In the genomic region with DNA sequence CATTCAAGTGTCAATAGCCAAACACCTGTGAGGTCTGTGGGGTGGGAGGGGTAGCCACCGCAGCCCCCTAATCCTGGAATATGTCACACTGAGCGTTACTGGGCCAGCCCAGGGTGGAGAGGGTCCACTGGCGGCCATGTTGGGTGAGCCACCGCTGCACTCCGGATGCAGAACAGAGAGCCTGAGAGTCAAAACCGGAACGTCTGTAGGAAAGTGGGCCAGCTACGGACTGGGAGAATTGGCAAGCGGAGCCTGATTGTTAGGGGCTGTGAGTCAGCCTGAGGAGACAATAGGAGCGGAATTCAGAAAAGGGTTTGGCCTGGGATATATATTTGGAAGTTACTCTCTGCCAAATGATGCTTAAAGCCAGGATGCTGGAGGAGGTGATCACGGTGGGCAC, we compare ENCODE assay signal across 17 mouse cellular contexts. TPM values are rescaled to one million over a fixed set of nuclear protein-coding genes. Genes with fewer than 3 reads are reported as not detected.
A peak's percentile ranks its signal among the peaks of the same experiment; 100 is the strongest.
DNase-seq lines count a peak whose midpoint lies in the region; ATAC-seq and TF ChIP-seq lines count a peak whose summit lies in the region.
"Had no signal": no experiment of that assay in that cellular context is flagged by ENCODE, and none has a peak within 500 bp of the region (broad histone marks: within the 10 kb centered on the region; RNA-seq: fewer than 3 reads in every experiment).

No protein-coding gene starts in this region.

- H3K9ac ChIP-seq in heart, embryonic 11.5 days (ENCODE audit: low read depth, low read length), result no peak overlapping the region
- H3K9ac ChIP-seq in heart, postnatal 0 days (replicated peaks; ENCODE audit: low read depth, low read length), result no peak overlapping the region
- no peak overlapping the region for H3K9ac ChIP-seq in forebrain, embryonic 11.5 days (ENCODE audit: low read length)
- H3K9ac ChIP-seq: embryonic facial prominence, embryonic 12.5 days; forebrain, embryonic 13.5 days; limb, embryonic 12.5 days; midbrain, embryonic 15.5 days; neural tube, embryonic 13.5 days had no signal

- WGBS in heart, embryonic 11.5 days (ENCODE audit: insufficient replicate concordance), result 70% methylated on average over 11 of the region's 11 CpGs
- WGBS in heart, postnatal 0 days, result 71% methylated on average over 11 of the region's 11 CpGs
- 82% methylated on average over 11 of the region's 11 CpGs for WGBS in forebrain, embryonic 11.5 days

- no peak for TF ChIP-seq CTCF in heart, postnatal 0 days (IDR thresholded peaks at IDR 0.05; ENCODE audit: low read depth)

- H3K9me3 ChIP-seq in heart, embryonic 11.5 days (replicated peaks; ENCODE audit: control insufficient read depth, low read length), result no peaks in the 10 kb centered on the region
- H3K9me3 ChIP-seq in heart, postnatal 0 days (replicated peaks; ENCODE audit: control insufficient read depth, low read length), result no peaks in the 10 kb centered on the region
- no peaks in the 10 kb centered on the region for H3K9me3 ChIP-seq in forebrain, embryonic 11.5 days (ENCODE audit: control insufficient read depth, low read length)
- H3K9me3 ChIP-seq: embryonic facial prominence, embryonic 12.5 days; forebrain, embryonic 13.5 days; hindbrain, embryonic 10.5 days; limb, embryonic 12.5 days; midbrain, embryonic 15.5 days; neural tube, embryonic 13.5 days had no signal

- no peak overlapping the region for H3K4me2 ChIP-seq in heart, embryonic 11.5 days
- H3K4me2 ChIP-seq in heart, postnatal 0 days (ENCODE audit: low read depth, low read length), result no peak overlapping the region
- no peak overlapping the region for H3K4me2 ChIP-seq in forebrain, embryonic 11.5 days (ENCODE audit: low read depth, low read length, severe bottlenecking)
- H3K4me2 ChIP-seq: embryonic facial prominence, embryonic 12.5 days; forebrain, embryonic 13.5 days; limb, embryonic 12.5 days; midbrain, embryonic 15.5 days; neural tube, embryonic 13.5 days had no signal

- no peak overlapping the region for H3K4me3 ChIP-seq in heart, embryonic 11.5 days (ENCODE audit: low read depth, low read length)
- no peak overlapping the region for H3K4me3 ChIP-seq in heart, postnatal 0 days (ENCODE audit: low read depth, low read length)
- H3K4me3 ChIP-seq in forebrain, embryonic 11.5 days (ENCODE audit: low read depth, low read length), result no peak overlapping the region
- H3K4me3 ChIP-seq: embryonic facial prominence, embryonic 12.5 days; forebrain, embryonic 13.5 days; hindbrain, embryonic 10.5 days; limb, embryonic 12.5 days; midbrain, embryonic 15.5 days; neural tube, embryonic 13.5 days had no signal

- H3K27ac ChIP-seq in heart, embryonic 11.5 days (ENCODE audit: low read depth, low read length), result no peak overlapping the region
- peak overlapping the region; percentile 54 for H3K27ac ChIP-seq in heart, postnatal 0 days (ENCODE audit: low read depth)
- no peak overlapping the region for H3K27ac ChIP-seq in forebrain, embryonic 11.5 days (ENCODE audit: low read depth, low read length)
- H3K27ac ChIP-seq: embryonic facial prominence, embryonic 12.5 days; forebrain, embryonic 13.5 days; hindbrain, embryonic 10.5 days; limb, embryonic 12.5 days; midbrain, embryonic 15.5 days; neural tube, embryonic 13.5 days had no signal

- H3K4me1 ChIP-seq in heart, embryonic 11.5 days (ENCODE audit: control insufficient read depth, insufficient read depth, low read length), result no peaks in the 10 kb centered on the region
- peaks cover 8% of the 10 kb centered on the region; the same call in 1 of the 2 replicates for H3K4me1 ChIP-seq in heart, postnatal 0 days (ENCODE audit: control insufficient read depth, insufficient read depth)
- H3K4me1 ChIP-seq in forebrain, embryonic 11.5 days (replicated peaks; ENCODE audit: control insufficient read depth, insufficient read depth, low read length), result no peaks in the 10 kb centered on the region
- H3K4me1 ChIP-seq: midbrain, embryonic 15.5 days had no signal

- H3K36me3 ChIP-seq in heart, embryonic 11.5 days (ENCODE audit: control insufficient read depth, insufficient read depth, low read length), result no peaks in the 10 kb centered on the region
- H3K36me3 ChIP-seq in heart, postnatal 0 days (replicated peaks; ENCODE audit: control insufficient read depth, insufficient read depth, low read length), result no peaks in the 10 kb centered on the region
- no peaks in the 10 kb centered on the region for H3K36me3 ChIP-seq in forebrain, embryonic 11.5 days (ENCODE audit: control insufficient read depth, insufficient read depth, low read length)
- H3K36me3 ChIP-seq: embryonic facial prominence, embryonic 12.5 days; hindbrain, embryonic 10.5 days; limb, embryonic 12.5 days; midbrain, embryonic 15.5 days; neural tube, embryonic 13.5 days had no signal

- peak; percentile 46 to 85 for DNase-seq in heart, adult 18-20 months
- peak; percentile 40 for DNase-seq in right cerebral cortex, adult 18-20 months
- DNase-seq in right cerebral cortex, postnatal 10 days (ENCODE audit: low spot score in 2 of 2), result no peak
- DNase-seq in heart, postnatal 0 days (ENCODE audit: low spot score), result peak; percentile 49
- DNase-seq in lung, postnatal 4 days, result peak; percentile 35 to 68
- DNase-seq in forebrain, embryonic 11.5 days (ENCODE audit: low spot score), result no peak
- no peak for DNase-seq in cerebellum, postnatal 4 days (ENCODE audit: low spot score in 2 of 2)
- DNase-seq: B cell, adult 2 months; cerebellum, postnatal 14 days had no signal

- no peak for ATAC-seq in heart, embryonic 11.5 days (replicated peaks; ENCODE audit: insufficient number of reproducible peaks, low FRiP score, low TSS enrichment)
- ATAC-seq in heart, postnatal 0 days (ENCODE audit: insufficient read depth, low read depth), result peak; percentile 63; the same call in 1 of the 2 replicates
- ATAC-seq in forebrain, embryonic 11.5 days (replicated peaks; ENCODE audit: low FRiP score), result no peak
- ATAC-seq: forebrain, embryonic 13.5 days; intestine, embryonic 16.5 days; midbrain, embryonic 15.5 days had no signal

- peaks cover 13% of the 10 kb centered on the region for H3K27me3 ChIP-seq in heart, embryonic 11.5 days (ENCODE audit: control insufficient read depth, insufficient read depth, low read length)
- H3K27me3 ChIP-seq in heart, postnatal 0 days (ENCODE audit: control insufficient read depth, insufficient read depth, low read length), result no peaks in the 10 kb centered on the region
- no peaks in the 10 kb centered on the region for H3K27me3 ChIP-seq in forebrain, embryonic 11.5 days (ENCODE audit: control insufficient read depth, insufficient read depth, low read length)
- H3K27me3 ChIP-seq: forebrain, embryonic 13.5 days; midbrain, embryonic 15.5 days; neural tube, embryonic 13.5 days had no signal

- no peak for TF ChIP-seq EP300 in heart, postnatal 0 days (IDR thresholded peaks at IDR 0.05; ENCODE audit: low read depth)

RNA-seq across cellular contexts. Expression of a gene that starts 39.9 kb away (rescaled TPM):
- 10 to 100 TPM; 13.4 to 18.3 TPM for total RNA-seq in heart, adult 18-20 months (2021)
- 0.21 and 0.46 TPM in 2 replicates for polyA plus RNA-seq in heart, embryonic 11.5 days (2014; fragmentation: Nextera tagmentation; extraction: Ambion mirVana)
- 1.9 and 2.3 TPM in 2 replicates for total RNA-seq in heart, postnatal 0 days (2014; rRNA removed; ENCODE audit: low replicate concordance)
- polyA plus RNA-seq in heart, postnatal 0 days (2015; fragmentation: Nextera tagmentation; extraction: Ambion mirVana), result 0.60 and 0.72 TPM in 2 replicates
- polyA plus RNA-seq in forebrain, embryonic 11.5 days (2014; fragmentation: Nextera tagmentation; extraction: Ambion mirVana), result 0.29 and 0.55 TPM in 2 replicates

Comparison
In these comparisons a context has a peak if more than half of its experiments do, and no peak if none do; other contexts are left out.
1. DNase-seq: peak in heart, adult 18-20 months (2 of 2), right cerebral cortex, adult 18-20 months (single experiment), heart, postnatal 0 days (single experiment) and lung, postnatal 4 days (2 of 2); none in right cerebral cortex, postnatal 10 days (0 of 2), forebrain, embryonic 11.5 days (single experiment) and cerebellum, postnatal 4 days (0 of 2).